Mouse (Mus musculus) heart, embryonic 13.5 days (tissue): ENCODE measurements around the gene Dcdc2a. TPM values are rescaled to one million over a fixed set of nuclear protein-coding genes. Genes with fewer than 3 reads are reported as not detected.

Experiments used
- ATAC-seq: fragments of 200-750 bp; cut with Nextera tagmentation; 2 replicates; pipeline ENCODE4 v1.8.0; 2017; ENCODE audit warnings: moderate TSS enrichment; ENCODE audit not compliant: insufficient number of reproducible peaks, low FRiP score, low TSS enrichment; ENCODE audit errors: extremely low read depth
- H3K27ac ChIP-seq: fragments of 300-500 bp; sonication (generic); replicated peaks from 2 replicates; pipeline ENCODE4 v1.5.1; 2015; ENCODE audit warnings: moderate library complexity, mild to moderate bottlenecking, inconsistent platforms
- H3K27me3 ChIP-seq: fragments of 300-500 bp; sonication (generic); replicated peaks from 2 replicates; pipeline ENCODE4 v1.6.1; 2015; ENCODE audit warnings: mild to moderate bottlenecking, inconsistent platforms
- H3K36me3 ChIP-seq: fragments of 300-500 bp; sonication (generic); 2 replicates; pipeline ENCODE4 v1.6.1; 2015; ENCODE audit warnings: mild to moderate bottlenecking, inconsistent platforms
- H3K4me1 ChIP-seq: fragments of 300-500 bp; sonication (generic); 2 replicates; pipeline ENCODE4 v1.6.1; 2015; ENCODE audit warnings: inconsistent platforms
- H3K4me2 ChIP-seq: fragments of 300-500 bp; sonication (generic); 2 replicates; pipeline ENCODE4 v1.6.1; 2015; ENCODE audit warnings: inconsistent platforms, mild to moderate bottlenecking, moderate library complexity
- H3K4me3 ChIP-seq: fragments of 300-500 bp; sonication (generic); 2 replicates; pipeline ENCODE4 v1.5.1; 2015; ENCODE audit warnings: moderate library complexity, mild to moderate bottlenecking, inconsistent platforms
- H3K9ac ChIP-seq: fragments of 300-500 bp; sonication (generic); 2 replicates; pipeline ENCODE4 v1.6.1; 2015; ENCODE audit warnings: inconsistent platforms, mild to moderate bottlenecking, moderate library complexity
- H3K9me3 ChIP-seq: fragments of 300-500 bp; sonication (generic); 2 replicates; pipeline ENCODE4 v1.6.1; 2016; ENCODE audit warnings: inconsistent platforms
- whole genome bisulfite sequencing: fragments of 180-500 bp; shearing (Covaris S2); methylation state at CpG from one replicate; pipeline ENCODE4 v1.1.7; 2015; ENCODE audit warnings: mixed read lengths; 5-methylcytosine and 5-hydroxymethylcytosine counted together
- polyA plus RNA-seq: library from polyadenylated mRNA; unstranded; fragments of >200 nt; fragmentation: Nextera tagmentation; extraction: Ambion mirVana; gene quantifications from 2 replicates; pipeline ENCODE4 v1.2.1, GENCODE M21; 2015

The Dcdc2a gene
- polyA plus RNA-seq, 1 experiment from 2014 or later = 0.82 TPM

- Histone ChIP-seq H3K27me3 (no peaks in the 10 kb centered on the region), H3K36me3 (no peaks in the 10 kb centered on the region), H3K27ac (peak overlapping the region; percentile 91), H3K4me1 (peaks cover 16% of the 10 kb centered on the region), H3K9ac (no peak overlapping the region), H3K4me2 (no peak overlapping the region), H3K4me3 (no peak overlapping the region), H3K9me3 (no peaks in the 10 kb centered on the region)
- no peak for ATAC-seq
- WGBS = 56% methylated on average over 4 of the region's 4 CpGs
Measured at GRCm38 (mm10) chr13:25178236-25179001, 122.6 kb downstream of the Dcdc2a start.

GRCm38 (mm10) chr13:25186436-25187325 is 130.9 kb downstream of the Dcdc2a start:
- H3K36me3 ChIP-seq = no peaks in the 10 kb centered on the region
- H3K4me3 ChIP-seq = 0 out of 2 replicates have a peak overlapping the region, but pooled peaks have one; percentile 12
- H3K9ac ChIP-seq = no peak overlapping the region
- ATAC-seq = no peak
- 37% methylated on average over 7 of the region's 7 CpGs for WGBS
- no peak overlapping the region for H3K27ac ChIP-seq
- H3K4me2 ChIP-seq = peak overlapping the region; percentile 49
- no peaks in the 10 kb centered on the region for H3K9me3 ChIP-seq
- H3K27me3 ChIP-seq = no peaks in the 10 kb centered on the region
- peaks cover 17% of the 10 kb centered on the region for H3K4me1 ChIP-seq

DNA sequence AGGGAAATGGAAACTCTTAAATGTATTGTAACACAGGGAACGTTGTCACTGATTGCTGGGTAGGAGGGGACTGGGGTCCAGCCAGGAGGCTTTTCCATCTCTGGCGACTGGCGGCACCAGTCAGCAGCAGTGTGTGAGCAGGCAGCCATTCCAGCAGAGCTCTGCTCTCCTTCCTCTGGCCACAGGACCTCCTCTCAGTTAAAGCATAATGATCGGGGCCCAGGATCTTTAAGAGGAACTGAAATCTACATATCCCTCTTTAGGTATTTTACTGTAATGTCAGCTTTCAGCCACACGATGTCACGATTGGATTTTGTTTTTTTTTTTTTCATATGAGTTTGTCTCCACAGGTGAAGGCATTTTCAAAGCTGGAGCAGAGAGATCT is 131.5 kb downstream of the Dcdc2a start:
- Histone ChIP-seq H3K27me3 (no peaks in the 10 kb centered on the region), H3K36me3 (no peaks in the 10 kb centered on the region), H3K9me3 (no peaks in the 10 kb centered on the region), H3K9ac (no peak overlapping the region), H3K4me1 (peaks cover 17% of the 10 kb centered on the region), H3K4me2 (peak overlapping the region; percentile 49), H3K27ac (no peak overlapping the region), H3K4me3 (0 out of 2 replicates have a peak overlapping the region, but pooled peaks have one; percentile 12)
- no peak for ATAC-seq
- WGBS = 9% methylated on average over 6 of the region's 6 CpGs

GRCm38 (mm10) chr13:25189419-25190144 is 133.8 kb downstream of the Dcdc2a start:
- Histone ChIP-seq H3K36me3 (no peaks in the 10 kb centered on the region), H3K27me3 (no peaks in the 10 kb centered on the region), H3K4me1 (peaks cover 17% of the 10 kb centered on the region), H3K4me3 (no peak overlapping the region), H3K4me2 (no peak overlapping the region), H3K9ac (no peak overlapping the region), H3K9me3 (no peaks in the 10 kb centered on the region), H3K27ac (no peak overlapping the region)
- ATAC-seq = no peak
- WGBS = 62% methylated on average over 11 of the region's 11 CpGs

DNA sequence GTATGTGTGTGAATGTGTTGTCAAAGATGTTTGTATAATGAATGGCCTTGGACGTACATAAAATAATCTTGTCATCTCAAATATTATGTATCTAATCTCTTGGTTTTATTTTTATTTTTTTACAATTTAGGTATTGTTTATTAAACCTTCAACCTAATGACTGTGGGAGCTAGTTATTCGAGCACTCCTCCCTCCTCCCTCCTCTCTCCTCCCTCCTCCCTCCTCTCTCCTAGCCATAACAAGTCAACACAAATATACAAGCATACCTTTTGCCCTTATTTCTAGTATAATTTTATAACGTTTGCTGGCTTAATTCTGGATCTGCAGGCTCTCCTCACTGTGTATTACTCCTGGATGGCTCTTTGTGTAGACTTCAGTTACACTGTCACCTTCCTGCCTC is 134.4 kb downstream of the Dcdc2a start:
- 55% methylated on average over 3 of the region's 3 CpGs for WGBS
- Histone ChIP-seq H3K36me3 (no peaks in the 10 kb centered on the region), H3K27me3 (no peaks in the 10 kb centered on the region), H3K9me3 (no peaks in the 10 kb centered on the region), H3K9ac (no peak overlapping the region), H3K27ac (no peak overlapping the region), H3K4me1 (peaks cover 17% of the 10 kb centered on the region), H3K4me3 (no peak overlapping the region), H3K4me2 (no peak overlapping the region)
- no peak for ATAC-seq

- no peak overlapping the region for H3K27ac ChIP-seq
- 81% methylated on average over 10 of the region's 10 CpGs for WGBS
- no peaks in the 10 kb centered on the region for H3K27me3 ChIP-seq
- no peaks in the 10 kb centered on the region for H3K4me1 ChIP-seq
- no peak overlapping the region for H3K9ac ChIP-seq
- no peak for ATAC-seq
- H3K4me2 ChIP-seq = no peak overlapping the region
- H3K36me3 ChIP-seq = no peaks in the 10 kb centered on the region
- H3K4me3 ChIP-seq = no peak overlapping the region
- no peaks in the 10 kb centered on the region for H3K9me3 ChIP-seq
Measured at GRCm38 (mm10) chr13:25195706-25196105, 139.9 kb downstream of the Dcdc2a start.

DNA sequence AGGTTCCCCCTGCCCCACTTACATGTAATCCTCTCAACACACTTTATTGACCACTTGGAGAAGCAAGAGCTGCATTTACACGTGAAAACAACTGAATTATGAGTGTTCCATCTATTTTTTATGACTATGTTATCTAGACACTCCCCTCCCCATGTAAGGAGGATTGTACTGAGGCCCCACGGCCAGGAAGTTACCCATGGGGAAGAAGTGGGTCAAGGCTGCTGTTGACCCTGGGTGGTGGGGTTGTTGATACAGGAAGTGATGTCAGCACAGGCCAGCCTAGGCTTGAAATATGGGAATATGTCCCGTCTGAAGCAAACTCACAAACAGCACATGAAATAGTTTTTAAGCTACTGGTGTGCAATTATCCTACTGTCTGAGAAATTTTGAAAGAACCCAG is 144.1 kb downstream of the Dcdc2a start:
- no peaks in the 10 kb centered on the region for H3K27me3 ChIP-seq
- WGBS = 49% methylated on average over 3 of the region's 3 CpGs
- H3K4me3 ChIP-seq = no peak overlapping the region
- ATAC-seq = no peak
- no peak overlapping the region for H3K4me2 ChIP-seq
- H3K9ac ChIP-seq = no peak overlapping the region
- no peaks in the 10 kb centered on the region for H3K9me3 ChIP-seq
- H3K4me1 ChIP-seq = no peaks in the 10 kb centered on the region
- no peaks in the 10 kb centered on the region for H3K36me3 ChIP-seq
- no peak overlapping the region for H3K27ac ChIP-seq

DNA sequence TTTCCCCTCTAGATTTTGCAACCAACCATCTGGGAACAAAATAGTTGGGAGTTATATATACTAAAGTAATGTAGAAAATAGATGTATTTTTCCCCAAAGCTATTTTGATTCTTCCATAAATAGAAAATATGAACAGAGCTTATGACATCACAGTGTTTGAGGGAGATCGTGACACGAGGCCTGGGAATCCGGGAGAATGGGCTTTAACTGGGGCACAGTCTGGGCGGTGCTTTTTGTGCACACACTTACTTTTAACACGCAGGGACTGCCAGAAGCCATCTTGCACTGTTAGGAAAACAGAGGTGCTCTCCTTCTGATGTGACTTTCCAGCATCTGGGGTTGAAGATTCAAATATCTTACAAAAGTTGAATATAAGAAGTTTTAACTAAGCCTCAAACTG is 151.1 kb downstream of the Dcdc2a start:
- no peaks in the 10 kb centered on the region for H3K9me3 ChIP-seq
- no peak overlapping the region for H3K9ac ChIP-seq
- H3K4me3 ChIP-seq = no peak overlapping the region
- no peak overlapping the region for H3K27ac ChIP-seq
- 80% methylated on average over 5 of the region's 5 CpGs for WGBS
- H3K36me3 ChIP-seq = no peaks in the 10 kb centered on the region
- no peak overlapping the region for H3K4me2 ChIP-seq
- H3K4me1 ChIP-seq = no peaks in the 10 kb centered on the region
- no peaks in the 10 kb centered on the region for H3K27me3 ChIP-seq
- ATAC-seq = no peak

GRCm38 (mm10) chr13:25218394-25218793 is 162.6 kb downstream of the Dcdc2a start:
- ATAC-seq = no peak

GRCm38 (mm10) chr13:25220186-25220787 is 164.5 kb downstream of the Dcdc2a start:
- Histone ChIP-seq H3K9me3 (no peaks in the 10 kb centered on the region), H3K36me3 (no peaks in the 10 kb centered on the region), H3K27me3 (no peaks in the 10 kb centered on the region), H3K27ac (no peak overlapping the region), H3K4me2 (no peak overlapping the region), H3K9ac (no peak overlapping the region), H3K4me1 (no peaks in the 10 kb centered on the region), H3K4me3 (no peak overlapping the region)
- 59% methylated on average over 5 of the region's 5 CpGs for WGBS
- no peak for ATAC-seq

More at GRCm38 (mm10) chr13:25218394-25218793, 162.6 kb downstream of the Dcdc2a start:
- Histone ChIP-seq H3K4me2 (no peak overlapping the region), H3K36me3 (no peaks in the 10 kb centered on the region), H3K27ac (no peak overlapping the region), H3K9ac (no peak overlapping the region), H3K4me1 (no peaks in the 10 kb centered on the region), H3K9me3 (no peaks in the 10 kb centered on the region), H3K4me3 (no peak overlapping the region), H3K27me3 (no peaks in the 10 kb centered on the region)
- 62% methylated on average over 1 of the region's 1 CpGs for WGBS

GRCm38 (mm10) chr13:25251893-25252292 is 196.1 kb downstream of the Dcdc2a start:
- 84% methylated on average over 1 of the region's 1 CpGs for WGBS
- no peak overlapping the region for H3K9ac ChIP-seq
- no peak for ATAC-seq

More at GRCm38 (mm10) chr13:25251893-25252292, 196.1 kb downstream of the Dcdc2a start:
- Histone ChIP-seq H3K36me3 (no peaks in the 10 kb centered on the region), H3K4me1 (no peaks in the 10 kb centered on the region), H3K4me3 (no peak overlapping the region), H3K9me3 (no peaks in the 10 kb centered on the region), H3K27ac (no peak overlapping the region), H3K27me3 (no peaks in the 10 kb centered on the region), H3K4me2 (no peak overlapping the region)
